Mouse (Mus musculus) cerebellum, adult 11-12 months (tissue): ENCODE data around the gene Hils1.
A peak's percentile ranks its signal among the peaks of the same experiment; 100 is the strongest.

Experiments used
- DNase-seq: peaks from one replicate; pipeline ENCODE4 v3.0.0; 2022

The Hils1 gene

GRCm38 (mm10) chr11:94967419-94967818 is at the start of gene Hils1:
Gene Hils1, plus strand, starts transcription at chr11:94967593.
- no peak for DNase-seq

GRCm38 (mm10) chr11:94917717-94918116 is 49.7 kb upstream of the Hils1 start:
- no peak for DNase-seq

GRCm38 (mm10) chr11:94920996-94921401 is 46.4 kb upstream of the Hils1 start:
- no peak for DNase-seq

GRCm38 (mm10) chr11:94924977-94925376 is 42.4 kb upstream of the Hils1 start:
- DNase-seq, result no peak

- no peak for DNase-seq
Measured at GRCm38 (mm10) chr11:94926431-94926830, 41.0 kb upstream of the Hils1 start.

GRCm38 (mm10) chr11:94927771-94928291 is 39.6 kb upstream of the Hils1 start:
- DNase-seq, result no peak

- peak; percentile 30 for DNase-seq
Measured at GRCm38 (mm10) chr11:94928820-94929219, 38.6 kb upstream of the Hils1 start.

GRCm38 (mm10) chr11:94929599-94929998 is 37.8 kb upstream of the Hils1 start:
- no peak for DNase-seq

- DNase-seq, result no peak
Measured at GRCm38 (mm10) chr11:94930151-94930550, 37.2 kb upstream of the Hils1 start.

GRCm38 (mm10) chr11:94933584-94933983 is 33.8 kb upstream of the Hils1 start:
- no peak for DNase-seq

GRCm38 (mm10) chr11:94934526-94934925 is 32.9 kb upstream of the Hils1 start:
- no peak for DNase-seq

- DNase-seq, result no peak
Measured at GRCm38 (mm10) chr11:94936045-94936444, 31.3 kb upstream of the Hils1 start, which contains the start of gene Col1a1. Gene Col1a1, plus strand, starts transcription at chr11:94936224.

GRCm38 (mm10) chr11:94936851-94937295 is 30.5 kb upstream of the Hils1 start:
- DNase-seq, result peak; percentile 77

- DNase-seq, result no peak
Measured at GRCm38 (mm10) chr11:94937335-94937781, 30.0 kb upstream of the Hils1 start.

GRCm38 (mm10) chr11:94937787-94938186 is 29.6 kb upstream of the Hils1 start:
- DNase-seq, result no peak

- DNase-seq, result no peak
Measured at GRCm38 (mm10) chr11:94938296-94938695, 29.1 kb upstream of the Hils1 start.

- peak; percentile 47 for DNase-seq
Measured at GRCm38 (mm10) chr11:94939280-94939679, 28.1 kb upstream of the Hils1 start.

GRCm38 (mm10) chr11:94941121-94941520 is 26.3 kb upstream of the Hils1 start:
- no peak for DNase-seq

GRCm38 (mm10) chr11:94941776-94942175 is 25.6 kb upstream of the Hils1 start:
- DNase-seq, result no peak

- DNase-seq, result no peak
Measured at GRCm38 (mm10) chr11:94942282-94943023, 24.9 kb upstream of the Hils1 start.

GRCm38 (mm10) chr11:94943054-94943453 is 24.3 kb upstream of the Hils1 start:
- DNase-seq, result no peak

- DNase-seq, result no peak
Measured at GRCm38 (mm10) chr11:94944295-94944694, 23.1 kb upstream of the Hils1 start.

GRCm38 (mm10) chr11:94945236-94945635 is 22.2 kb upstream of the Hils1 start:
- DNase-seq, result no peak

GRCm38 (mm10) chr11:94952169-94952568 is 15.2 kb upstream of the Hils1 start:
- DNase-seq, result no peak

GRCm38 (mm10) chr11:94955103-94955502 is 12.3 kb upstream of the Hils1 start:
- no peak for DNase-seq
